Comparison of ENCODE assay signal across 29 mouse cellular contexts in genomic region chr16:77514606-77515005, GRCm38 (mm10).
A peak's percentile ranks its signal among the peaks of the same experiment; 100 is the strongest.
DNase-seq lines count a peak whose midpoint lies in the region; ATAC-seq and TF ChIP-seq lines count a peak whose summit lies in the region.
"Had no signal": no experiment of that assay in that cellular context is flagged by ENCODE, and none has a peak within 500 bp of the region (broad histone marks: within the 10 kb centered on the region; RNA-seq: fewer than 3 reads in every experiment).

No protein-coding gene starts in this region.

- no peak for TF ChIP-seq EP300 in heart, postnatal 0 days (IDR thresholded peaks at IDR 0.05; ENCODE audit: low read depth)
- no peak for TF ChIP-seq EP300 in heart, adult 2 months (IDR thresholded peaks at IDR 0.05; ENCODE audit: insufficient read depth, low read depth, low read length)

- H3K79me2 ChIP-seq in heart, adult 2 months (replicated peaks; ENCODE audit: control insufficient read depth, insufficient read depth, low read length): no peaks in the 10 kb centered on the region

- DNase-seq in cerebellum, postnatal 10 days: peak; percentile 52 to 64
- no peak for DNase-seq in cerebellum, adult 8-10 months
- no peak for DNase-seq in heart, postnatal 0 days (ENCODE audit: low spot score)
- DNase-seq in heart, adult 2 months: no peak
- no peak for DNase-seq in limb, embryonic 14.5 days (ENCODE audit: low spot score)
- no peak for DNase-seq in limb, embryonic 10.5 days (ENCODE audit: low spot score)
- DNase-seq in midbrain, postnatal 0 days (ENCODE audit: low spot score): peak; percentile 64
- DNase-seq in lung, postnatal 14 days: no peak
- DNase-seq: adrenal gland, adult 8-10 months; cerebellum, adult 9-10 months; embryo, embryonic 11 days; gastrocnemius, adult 2 months; gastrocnemius, postnatal 36 days; heart, postnatal 36 days; kidney, adult 11 months; kidney, postnatal 14 days; layer of hippocampus, adult 9-11 months; lung, embryonic 14.5 days; right cerebral cortex, postnatal 14 days; thymus, postnatal 4 days had no signal

- H3K4me1 ChIP-seq in heart, postnatal 0 days (ENCODE audit: control insufficient read depth, insufficient read depth): peaks cover 6% of the 10 kb centered on the region
- peaks cover 1% of the 10 kb centered on the region for H3K4me1 ChIP-seq in heart, adult 2 months (ENCODE audit: control insufficient read depth, insufficient read depth, low read length)
- H3K4me1 ChIP-seq in limb, embryonic 14.5 days (ENCODE audit: control insufficient read depth, insufficient read depth, low read length): no peaks in the 10 kb centered on the region
- no peaks in the 10 kb centered on the region for H3K4me1 ChIP-seq in limb, embryonic 10.5 days
- no peaks in the 10 kb centered on the region for H3K4me1 ChIP-seq in midbrain, postnatal 0 days (ENCODE audit: insufficient read depth, low read length)
- H3K4me1 ChIP-seq: embryonic facial prominence, embryonic 13.5 days; liver, embryonic 15.5 days; neural tube, embryonic 12.5 days had no signal

- no peaks in the 10 kb centered on the region for H3K27me3 ChIP-seq in heart, postnatal 0 days (ENCODE audit: control insufficient read depth, insufficient read depth, low read length)
- H3K27me3 ChIP-seq in heart, adult 2 months (ENCODE audit: control insufficient read depth, insufficient read depth, low read length): no peaks in the 10 kb centered on the region
- H3K27me3 ChIP-seq in limb, embryonic 14.5 days (ENCODE audit: control insufficient read depth, insufficient read depth, low read length): no peaks in the 10 kb centered on the region
- no peaks in the 10 kb centered on the region for H3K27me3 ChIP-seq in limb, embryonic 10.5 days (ENCODE audit: low read depth, poor library complexity, severe bottlenecking)
- no peaks in the 10 kb centered on the region for H3K27me3 ChIP-seq in midbrain, postnatal 0 days (ENCODE audit: insufficient read depth, low read length)
- H3K27me3 ChIP-seq: CH12.LX; embryonic facial prominence, embryonic 13.5 days; heart, embryonic 13.5 days; liver, embryonic 15.5 days; midbrain, embryonic 12.5 days; neural tube, embryonic 12.5 days had no signal

- H3K4me2 ChIP-seq in heart, postnatal 0 days (ENCODE audit: low read depth, low read length): no peak overlapping the region
- no peak overlapping the region for H3K4me2 ChIP-seq in limb, embryonic 14.5 days (replicated peaks; ENCODE audit: low read depth, low read length, severe bottlenecking)
- no peak overlapping the region for H3K4me2 ChIP-seq in midbrain, postnatal 0 days (ENCODE audit: low read depth, low read length, poor library complexity, severe bottlenecking)
- H3K4me2 ChIP-seq: embryonic facial prominence, embryonic 13.5 days; heart, embryonic 13.5 days; liver, embryonic 15.5 days; lung, embryonic 14.5 days; midbrain, embryonic 12.5 days; neural tube, embryonic 12.5 days had no signal

- no peak overlapping the region for H3K4me3 ChIP-seq in heart, postnatal 0 days (ENCODE audit: low read depth, low read length)
- no peak overlapping the region for H3K4me3 ChIP-seq in heart, adult 2 months
- H3K4me3 ChIP-seq in limb, embryonic 14.5 days (replicated peaks; ENCODE audit: low read length): no peak overlapping the region
- no peak overlapping the region for H3K4me3 ChIP-seq in limb, embryonic 10.5 days
- no peak overlapping the region for H3K4me3 ChIP-seq in midbrain, postnatal 0 days (ENCODE audit: low read depth, low read length)
- H3K4me3 ChIP-seq: embryonic facial prominence, embryonic 13.5 days; erythroblast, embryonic 14.5 days; gastrocnemius, adult 2 months; heart, embryonic 13.5 days; liver, embryonic 15.5 days; midbrain, embryonic 12.5 days; myocyte; neural tube, embryonic 12.5 days had no signal

- no peak overlapping the region for H3K9ac ChIP-seq in heart, postnatal 0 days (replicated peaks; ENCODE audit: low read depth, low read length)
- no peak overlapping the region for H3K9ac ChIP-seq in heart, adult 2 months (ENCODE audit: low read depth, low read length)
- no peak overlapping the region for H3K9ac ChIP-seq in limb, embryonic 14.5 days (ENCODE audit: low read depth, low read length, severe bottlenecking)
- no peak overlapping the region for H3K9ac ChIP-seq in midbrain, postnatal 0 days (replicated peaks; ENCODE audit: low read length, poor library complexity, severe bottlenecking)
- H3K9ac ChIP-seq: embryonic facial prominence, embryonic 13.5 days; heart, embryonic 13.5 days; liver, embryonic 15.5 days; lung, embryonic 14.5 days; midbrain, embryonic 12.5 days; neural tube, embryonic 12.5 days had no signal

- no peaks in the 10 kb centered on the region for H3K9me3 ChIP-seq in heart, postnatal 0 days (replicated peaks; ENCODE audit: control insufficient read depth, low read length)
- no peaks in the 10 kb centered on the region for H3K9me3 ChIP-seq in limb, embryonic 14.5 days (ENCODE audit: control insufficient read depth, low read length)
- H3K9me3 ChIP-seq in limb, embryonic 10.5 days (replicated peaks): no peaks in the 10 kb centered on the region
- no peaks in the 10 kb centered on the region for H3K9me3 ChIP-seq in midbrain, postnatal 0 days (ENCODE audit: low read length)
- H3K9me3 ChIP-seq: embryonic facial prominence, embryonic 13.5 days; heart, embryonic 13.5 days; liver, embryonic 15.5 days; midbrain, embryonic 12.5 days; neural tube, embryonic 12.5 days had no signal

- peak overlapping the region; percentile 53 for H3K27ac ChIP-seq in heart, postnatal 0 days (ENCODE audit: low read depth)
- no peak overlapping the region; the same call in 1 of the 2 replicates for H3K27ac ChIP-seq in heart, adult 2 months
- no peak overlapping the region for H3K27ac ChIP-seq in limb, embryonic 14.5 days (replicated peaks; ENCODE audit: low read depth, low read length)
- no peak overlapping the region for H3K27ac ChIP-seq in limb, embryonic 10.5 days
- H3K27ac ChIP-seq in midbrain, postnatal 0 days (ENCODE audit: low read depth, low read length): no peak overlapping the region
- H3K27ac ChIP-seq: embryonic facial prominence, embryonic 13.5 days; gastrocnemius, adult 2 months; heart, embryonic 13.5 days; liver, embryonic 15.5 days; midbrain, embryonic 12.5 days; neural tube, embryonic 12.5 days had no signal

- no peak for ATAC-seq in heart, postnatal 0 days (ENCODE audit: insufficient read depth, low read depth)
- ATAC-seq in limb, embryonic 14.5 days (ENCODE audit: low FRiP score, low read depth): peak; percentile 26; the same call in 1 of the 2 replicates
- no peak for ATAC-seq in midbrain, postnatal 0 days (ENCODE audit: low FRiP score)
- ATAC-seq: inflammation-experienced regulatory T-cells, adult 6 months had no signal

- H3K36me3 ChIP-seq in heart, postnatal 0 days (replicated peaks; ENCODE audit: control insufficient read depth, insufficient read depth, low read length): no peaks in the 10 kb centered on the region
- H3K36me3 ChIP-seq in heart, adult 2 months (ENCODE audit: control insufficient read depth, insufficient read depth, low read length): no peaks in the 10 kb centered on the region; the same call in 1 of the 2 replicates
- no peaks in the 10 kb centered on the region for H3K36me3 ChIP-seq in limb, embryonic 14.5 days (ENCODE audit: control insufficient read depth, insufficient read depth, low read length)
- no peaks in the 10 kb centered on the region for H3K36me3 ChIP-seq in limb, embryonic 10.5 days
- no peaks in the 10 kb centered on the region for H3K36me3 ChIP-seq in midbrain, postnatal 0 days (ENCODE audit: insufficient read depth, low read length)
- H3K36me3 ChIP-seq: embryonic facial prominence, embryonic 13.5 days; liver, embryonic 15.5 days; neural tube, embryonic 12.5 days had no signal

- no peak for TF ChIP-seq POLR2A in heart, adult 2 months (IDR thresholded peaks at IDR 0.05; ENCODE audit: insufficient read depth, low read depth, low read length)
- no peak for TF ChIP-seq POLR2A in limb, embryonic 14.5 days (IDR thresholded peaks at IDR 0.05; ENCODE audit: borderline replicate concordance, extremely low read depth, insufficient read depth, insufficient read length)

- WGBS in heart, postnatal 0 days: 23% methylated on average over 3 of the region's 3 CpGs
- WGBS in heart, adult 2 months: 44% methylated on average over 3 of the region's 3 CpGs
- 80% methylated on average over 3 of the region's 3 CpGs for WGBS in limb, embryonic 14.5 days
- WGBS in limb, embryonic 10.5 days: 89% methylated on average over 3 of the region's 3 CpGs
- WGBS in midbrain, postnatal 0 days: 41% methylated on average over 3 of the region's 3 CpGs

- no peak for TF ChIP-seq CTCF in heart, postnatal 0 days (IDR thresholded peaks at IDR 0.05; ENCODE audit: low read depth)
- no peak for TF ChIP-seq CTCF in heart, adult 2 months (IDR thresholded peaks at IDR 0.05)
- no peak for TF ChIP-seq CTCF in midbrain, postnatal 0 days (IDR thresholded peaks at IDR 0.05)

- intact Hi-C loops in heart, adult 2 months (cut with DNase I): no loop called here

Comparison
In these comparisons a context has a peak if more than half of its experiments do, and no peak if none do; other contexts are left out.
1. DNase-seq: peak in cerebellum, postnatal 10 days (2 of 2) and midbrain, postnatal 0 days (single experiment); none in cerebellum, adult 8-10 months (single experiment), heart, postnatal 0 days (single experiment), heart, adult 2 months (0 of 2), limb, embryonic 14.5 days (single experiment), limb, embryonic 10.5 days (single experiment) and lung, postnatal 14 days (single experiment).